Mouse (Mus musculus) ES-E14 (cell line): Measurements from ENCODE around the gene Ascl1.

Experiments
- CHD2 ChIP-seq: IDR thresholded peaks from 2 replicates; pipeline ENCODE4 v1.6.1; 2014; ENCODE audit warnings: mild to moderate bottlenecking, low read depth, low read length, inconsistent platforms
- HCFC1 ChIP-seq: IDR thresholded peaks from 2 replicates; pipeline ENCODE4 v1.6.1; 2012; ENCODE audit warnings: low read length, inconsistent platforms, borderline replicate concordance; ENCODE audit not compliant: insufficient read depth
- MAFK ChIP-seq: IDR thresholded peaks from 2 replicates; pipeline ENCODE4 v1.6.1; 2014; ENCODE audit warnings: mild to moderate bottlenecking, low read depth, low read length, inconsistent platforms; ENCODE audit not compliant: insufficient read depth
- ZC3H11A ChIP-seq: IDR thresholded peaks from 2 replicates; pipeline ENCODE4 v1.6.1; 2012; ENCODE audit warnings: low read depth, mild to moderate bottlenecking, inconsistent platforms, low read length, borderline replicate concordance
- ZNF384 ChIP-seq: IDR thresholded peaks from 2 replicates; pipeline ENCODE4 v1.6.1; 2012; ENCODE audit warnings: low read depth, low read length, inconsistent platforms

- no peak for TF ChIP-seq CHD2
- TF ChIP-seq ZC3H11A: no peak
- no peak for TF ChIP-seq ZNF384
- TF ChIP-seq HCFC1: no peak
- TF ChIP-seq MAFK: no peak
Measured at GRCm38 (mm10) chr10:87491485-87492040, 1.9 kb downstream of the Ascl1 start.
